Mouse (Mus musculus) liver, embryonic 13.5 days (tissue): ENCODE data around the gene Slc35f1. TPM values are rescaled to one million over a fixed set of nuclear protein-coding genes. Genes with fewer than 3 reads are reported as not detected.
"Not testable (repeated sequence)": the region's sequence is repeated elsewhere in the genome, so short reads cannot be mapped to it uniquely, and the experiment has no call there.

Source experiments
- ATAC-seq: fragments of 200-750 bp; cut with Nextera tagmentation; 2 replicates; pipeline ENCODE4 v1.8.0; 2017; ENCODE audit warnings: low read depth, mild to moderate bottlenecking, moderate number of reproducible peaks, moderate library complexity
- DNase-seq: peaks from one replicate; pipeline ENCODE4 v3.0.0; 2022
- H3K27ac ChIP-seq: fragments of 300-500 bp; sonication (generic); 2 replicates; pipeline ENCODE4 v1.5.1; 2015; ENCODE audit warnings: moderate library complexity, mild to moderate bottlenecking, inconsistent platforms
- H3K27me3 ChIP-seq: fragments of 300-500 bp; sonication (generic); 2 replicates; pipeline ENCODE4 v1.6.1; 2015; ENCODE audit warnings: mild to moderate bottlenecking, inconsistent platforms
- H3K36me3 ChIP-seq: fragments of 300-500 bp; sonication (generic); 2 replicates; pipeline ENCODE4 v1.6.1; 2015; ENCODE audit warnings: mild to moderate bottlenecking, inconsistent platforms
- H3K4me1 ChIP-seq: fragments of 300-500 bp; sonication (generic); replicated peaks from 2 replicates; pipeline ENCODE4 v1.6.1; 2015; ENCODE audit warnings: inconsistent platforms
- H3K4me2 ChIP-seq: fragments of 300-500 bp; sonication (generic); 2 replicates; pipeline ENCODE4 v1.6.1; 2015; ENCODE audit warnings: inconsistent platforms, mild to moderate bottlenecking, moderate library complexity
- H3K4me3 ChIP-seq: fragments of 300-500 bp; sonication (generic); replicated peaks from 2 replicates; pipeline ENCODE4 v1.5.1; 2015; ENCODE audit warnings: mild to moderate bottlenecking, inconsistent platforms
- H3K9ac ChIP-seq: fragments of 300-500 bp; sonication (generic); 2 replicates; pipeline ENCODE4 v1.6.1; 2015; ENCODE audit warnings: mild to moderate bottlenecking, inconsistent platforms
- H3K9me3 ChIP-seq: fragments of 300-500 bp; sonication (generic); replicated peaks from 2 replicates; pipeline ENCODE4 v1.6.1; 2016; ENCODE audit warnings: inconsistent platforms
- WGBS: fragments of 180-500 bp; shearing (Covaris S2); methylation state at CpG from one replicate; pipeline ENCODE4 v1.1.7; 2015; ENCODE audit not compliant: insufficient replicate concordance; 5-methylcytosine and 5-hydroxymethylcytosine counted together
- polyA plus RNA-seq: library from polyadenylated mRNA; unstranded; fragments of >200 nt; fragmentation: Nextera tagmentation; extraction: Ambion mirVana; gene quantifications from 2 replicates; pipeline ENCODE4 v1.2.1, GENCODE M21; 2015

Slc35f1 gene
- polyA plus RNA-seq, 1 experiment from 2014 or later: 0.07 TPM

GRCm38 (mm10) chr10:52874712-52875111, 184.4 kb downstream of the Slc35f1 start:
- H3K4me3 ChIP-seq: no peak overlapping the region
- no peak overlapping the region for H3K4me2 ChIP-seq
- H3K27me3 ChIP-seq: no peaks in the 10 kb centered on the region
- no peak overlapping the region for H3K27ac ChIP-seq
- no peak for ATAC-seq
- no peak for DNase-seq
- no peaks in the 10 kb centered on the region for H3K9me3 ChIP-seq
- no peak overlapping the region for H3K9ac ChIP-seq
- no peaks in the 10 kb centered on the region for H3K4me1 ChIP-seq
- H3K36me3 ChIP-seq: no peaks in the 10 kb centered on the region

GRCm38 (mm10) chr10:52877263-52878021, 187.1 kb downstream of the Slc35f1 start:
- no peaks in the 10 kb centered on the region for H3K4me1 ChIP-seq
- DNase-seq (no peak), ATAC-seq (no peak)
- no peak overlapping the region for H3K4me2 ChIP-seq
- H3K9ac ChIP-seq: no peak overlapping the region
- H3K4me3 ChIP-seq: no peak overlapping the region
- whole genome bisulfite sequencing: 51% methylated on average over 6 of the region's 6 CpGs
- H3K36me3 ChIP-seq: no peaks in the 10 kb centered on the region
- no peak overlapping the region for H3K27ac ChIP-seq
- no peaks in the 10 kb centered on the region for H3K27me3 ChIP-seq
- no peaks in the 10 kb centered on the region for H3K9me3 ChIP-seq

- no peaks in the 10 kb centered on the region for H3K27me3 ChIP-seq
- no peak for DNase-seq
- H3K9ac ChIP-seq: no peak overlapping the region
- no peak for ATAC-seq
- no peaks in the 10 kb centered on the region for H3K9me3 ChIP-seq
- WGBS: 52% methylated on average over 4 of the region's 4 CpGs
- H3K27ac ChIP-seq: no peak overlapping the region
- H3K4me3 ChIP-seq: no peak overlapping the region
- no peaks in the 10 kb centered on the region for H3K36me3 ChIP-seq
- H3K4me2 ChIP-seq: no peak overlapping the region
- H3K4me1 ChIP-seq: no peaks in the 10 kb centered on the region
Measured at GRCm38 (mm10) chr10:52878093-52878801, 187.9 kb downstream of the Slc35f1 start.

- not testable (repeated sequence) for H3K27ac ChIP-seq, H3K9me3 ChIP-seq, H3K27me3 ChIP-seq, H3K4me3 ChIP-seq, H3K9ac ChIP-seq, ATAC-seq, H3K4me2 ChIP-seq, H3K36me3 ChIP-seq, H3K4me1 ChIP-seq, DNase-seq
Measured at GRCm38 (mm10) chr10:52896724-52897123, 206.4 kb downstream of the Slc35f1 start.

- WGBS: 59% methylated on average over 2 of the region's 2 CpGs
- Histone ChIP-seq H3K27me3 (no peaks in the 10 kb centered on the region), H3K9ac (no peak overlapping the region), H3K4me3 (no peak overlapping the region), H3K27ac (no peak overlapping the region), H3K4me1 (no peaks in the 10 kb centered on the region), H3K9me3 (no peaks in the 10 kb centered on the region), H3K36me3 (no peaks in the 10 kb centered on the region), H3K4me2 (no peak overlapping the region)
- DNase-seq (no peak), ATAC-seq (no peak)
Measured at GRCm38 (mm10) chr10:52904914-52905313, 214.6 kb downstream of the Slc35f1 start.

GRCm38 (mm10) chr10:52911762-52912161, 221.4 kb downstream of the Slc35f1 start:
- 61% methylated on average over 2 of the region's 2 CpGs for WGBS
- H3K27ac ChIP-seq: no peak overlapping the region
- no peaks in the 10 kb centered on the region for H3K36me3 ChIP-seq
- no peak overlapping the region for H3K4me3 ChIP-seq
- ATAC-seq: no peak
- H3K27me3 ChIP-seq: no peaks in the 10 kb centered on the region
- H3K9me3 ChIP-seq: no peaks in the 10 kb centered on the region
- H3K4me1 ChIP-seq: no peaks in the 10 kb centered on the region
- H3K9ac ChIP-seq: no peak overlapping the region
- no peak overlapping the region for H3K4me2 ChIP-seq
- no peak for DNase-seq

GRCm38 (mm10) chr10:52918715-52919114, 228.4 kb downstream of the Slc35f1 start:
- H3K4me3 ChIP-seq: no peak overlapping the region
- no peaks in the 10 kb centered on the region for H3K27me3 ChIP-seq
- WGBS: 62% methylated on average over 5 of the region's 5 CpGs
- no peaks in the 10 kb centered on the region for H3K36me3 ChIP-seq
- ATAC-seq (no peak), DNase-seq (no peak)
- no peaks in the 10 kb centered on the region for H3K9me3 ChIP-seq
- H3K27ac ChIP-seq: no peak overlapping the region
- no peak overlapping the region for H3K9ac ChIP-seq
- H3K4me1 ChIP-seq: no peaks in the 10 kb centered on the region
- no peak overlapping the region for H3K4me2 ChIP-seq

- no peak overlapping the region for H3K9ac ChIP-seq
- H3K4me2 ChIP-seq: no peak overlapping the region
- no peak overlapping the region for H3K4me3 ChIP-seq
- DNase-seq (no peak), ATAC-seq (no peak)
- H3K9me3 ChIP-seq: no peaks in the 10 kb centered on the region
- no peak overlapping the region for H3K27ac ChIP-seq
- H3K36me3 ChIP-seq: no peaks in the 10 kb centered on the region
- no peaks in the 10 kb centered on the region for H3K27me3 ChIP-seq
- WGBS: 59% methylated on average over 8 of the region's 8 CpGs
- H3K4me1 ChIP-seq: no peaks in the 10 kb centered on the region
Measured at GRCm38 (mm10) chr10:52923143-52923542, 232.8 kb downstream of the Slc35f1 start.

GRCm38 (mm10) chr10:52926330-52926729, 236.0 kb downstream of the Slc35f1 start:
- Histone ChIP-seq H3K4me3 (no peak overlapping the region), H3K9me3 (no peaks in the 10 kb centered on the region), H3K4me2 (no peak overlapping the region), H3K9ac (no peak overlapping the region), H3K4me1 (no peaks in the 10 kb centered on the region), H3K36me3 (no peaks in the 10 kb centered on the region), H3K27me3 (no peaks in the 10 kb centered on the region), H3K27ac (no peak overlapping the region)
- no peak for ATAC-seq
- DNase-seq: no peak
- WGBS: 69% methylated on average over 3 of the region's 3 CpGs

GRCm38 (mm10) chr10:52932159-52932558, 241.8 kb downstream of the Slc35f1 start:
- DNase-seq (no peak), ATAC-seq (no peak)
- Histone ChIP-seq H3K27ac (no peak overlapping the region), H3K4me1 (no peaks in the 10 kb centered on the region), H3K4me3 (no peak overlapping the region), H3K27me3 (no peaks in the 10 kb centered on the region), H3K9ac (no peak overlapping the region), H3K36me3 (no peaks in the 10 kb centered on the region), H3K4me2 (no peak overlapping the region), H3K9me3 (no peaks in the 10 kb centered on the region)
- WGBS: 60% methylated on average over 1 of the region's 1 CpGs

GRCm38 (mm10) chr10:52934615-52935014, 244.3 kb downstream of the Slc35f1 start:
- Histone ChIP-seq H3K36me3 (no peaks in the 10 kb centered on the region), H3K27me3 (no peaks in the 10 kb centered on the region), H3K9ac (no peak overlapping the region), H3K4me2 (no peak overlapping the region), H3K4me3 (no peak overlapping the region), H3K27ac (no peak overlapping the region), H3K4me1 (no peaks in the 10 kb centered on the region), H3K9me3 (no peaks in the 10 kb centered on the region)
- ATAC-seq: no peak
- no peak for DNase-seq
